ENCODE assay signal across 29 mouse cellular contexts in genomic region chr13:111142757-111143420, GRCm38 (mm10).
A peak's percentile ranks its signal among the peaks of the same experiment; 100 is the strongest.
DNase-seq lines count a peak whose midpoint lies in the region; ATAC-seq and TF ChIP-seq lines count a peak whose summit lies in the region.
"Had no signal": no experiment of that assay in that cellular context is flagged by ENCODE, and none has a peak within 500 bp of the region (broad histone marks: within the 10 kb centered on the region; RNA-seq: fewer than 3 reads in every experiment).

No protein-coding gene starts in this region.

- peak; percentile 35 for DNase-seq in hindbrain, embryonic 14.5 days (ENCODE audit: low spot score)
- DNase-seq in hindbrain, embryonic 11.5 days (ENCODE audit: low spot score): no peak
- DNase-seq in Patski (ENCODE audit: low read depth, low spot score): peak; percentile 54
- DNase-seq in urinary bladder, postnatal 36 days (ENCODE audit: low spot score in 2 of 2): no peak
- DNase-seq: adrenal gland, postnatal 25 days; B cell, adult 2 months; cerebellum, adult 11-12 months; cerebellum, postnatal 10 days; heart, postnatal 10 days; liver, postnatal 0 days; right cerebral cortex, postnatal 14 days; thymus, adult 2 months; thymus, postnatal 4 days had no signal

- H3K4me1 ChIP-seq in hindbrain, embryonic 14.5 days (replicated peaks; ENCODE audit: control insufficient read depth, insufficient read depth, low read length): 0 out of 2 replicates have a peak, but pooled peaks cover 4% of the 10 kb centered on the region
- H3K4me1 ChIP-seq in hindbrain, embryonic 11.5 days (replicated peaks; ENCODE audit: control insufficient read depth, insufficient read depth, low read length): no peaks in the 10 kb centered on the region
- no peaks in the 10 kb centered on the region for H3K4me1 ChIP-seq in kidney, embryonic 16.5 days (ENCODE audit: insufficient read depth, low read length)
- no peaks in the 10 kb centered on the region for H3K4me1 ChIP-seq in kidney, embryonic 14.5 days (ENCODE audit: control insufficient read depth, insufficient read depth, low read length)
- H3K4me1 ChIP-seq in intestine, embryonic 16.5 days (ENCODE audit: control insufficient read depth, insufficient read depth, low read length): no peaks in the 10 kb centered on the region
- H3K4me1 ChIP-seq: forebrain, embryonic 10.5 days; hindbrain, embryonic 15.5 days; limb, embryonic 12.5 days had no signal

- POLR2A ChIA-PET in Patski (lab: Charles Lee): interaction anchor here (0.7 kb wide), 1 partner anchor 1371 kb away, joined by 3 read pairs; no protein-coding TSS in a partner anchor

- CTCF ChIA-PET in Patski (lab: Charles Lee): no interaction called here

- no peak for TF ChIP-seq CTCF in Patski (IDR thresholded peaks at IDR 0.05)

- peak; percentile 34; the same call in 1 of the 2 replicates for ATAC-seq in hindbrain, embryonic 14.5 days (ENCODE audit: low FRiP score)
- no peak for ATAC-seq in hindbrain, embryonic 11.5 days (ENCODE audit: low FRiP score)
- peak; percentile 54; the same call in 1 of the 2 replicates for ATAC-seq in kidney, embryonic 16.5 days (ENCODE audit: low FRiP score, low TSS enrichment)
- ATAC-seq in kidney, embryonic 14.5 days (ENCODE audit: low FRiP score, low TSS enrichment): no peak
- peak; percentile 51 for ATAC-seq in Patski
- peak; percentile 74 for ATAC-seq in intestine, embryonic 16.5 days
- ATAC-seq: liver, postnatal 0 days; lung, postnatal 0 days had no signal

- H3K4me2 ChIP-seq in hindbrain, embryonic 14.5 days (replicated peaks): no peak overlapping the region
- H3K4me2 ChIP-seq in hindbrain, embryonic 11.5 days (replicated peaks; ENCODE audit: low read depth, low read length): no peak overlapping the region
- H3K4me2 ChIP-seq in kidney, embryonic 16.5 days (replicated peaks; ENCODE audit: low read depth, low read length): no peak overlapping the region
- H3K4me2 ChIP-seq in kidney, embryonic 14.5 days (replicated peaks; ENCODE audit: low read depth, low read length): no peak overlapping the region
- no peak overlapping the region for H3K4me2 ChIP-seq in intestine, embryonic 16.5 days (ENCODE audit: low read depth, low read length)
- H3K4me2 ChIP-seq: heart, embryonic 11.5 days; hindbrain, embryonic 15.5 days; limb, embryonic 12.5 days; liver, embryonic 11.5 days; midbrain, embryonic 11.5 days had no signal

- H3K27me3 ChIP-seq in hindbrain, embryonic 14.5 days (ENCODE audit: control insufficient read depth, insufficient read depth, low read length): no peaks in the 10 kb centered on the region
- H3K27me3 ChIP-seq in hindbrain, embryonic 11.5 days (ENCODE audit: control insufficient read depth, insufficient read depth, low read length): no peaks in the 10 kb centered on the region
- no peaks in the 10 kb centered on the region for H3K27me3 ChIP-seq in kidney, embryonic 16.5 days (ENCODE audit: insufficient read depth, low read length)
- H3K27me3 ChIP-seq in kidney, embryonic 14.5 days (ENCODE audit: control insufficient read depth, insufficient read depth, low read length): no peaks in the 10 kb centered on the region
- peaks cover 41% of the 10 kb centered on the region for H3K27me3 ChIP-seq in Patski
- H3K27me3 ChIP-seq in intestine, embryonic 16.5 days (replicated peaks; ENCODE audit: control insufficient read depth, insufficient read depth, low read length): no peaks in the 10 kb centered on the region
- H3K27me3 ChIP-seq: CH12.LX; hindbrain, embryonic 15.5 days; limb, embryonic 12.5 days had no signal

- no peaks in the 10 kb centered on the region for H3K36me3 ChIP-seq in hindbrain, embryonic 14.5 days (replicated peaks; ENCODE audit: control insufficient read depth, insufficient read depth)
- H3K36me3 ChIP-seq in hindbrain, embryonic 11.5 days (ENCODE audit: control insufficient read depth, insufficient read depth, low read length): no peaks in the 10 kb centered on the region
- no peaks in the 10 kb centered on the region for H3K36me3 ChIP-seq in kidney, embryonic 16.5 days (ENCODE audit: insufficient read depth, low read length)
- H3K36me3 ChIP-seq in kidney, embryonic 14.5 days (ENCODE audit: control insufficient read depth, insufficient read depth, low read length): no peaks in the 10 kb centered on the region
- no peaks in the 10 kb centered on the region for H3K36me3 ChIP-seq in intestine, embryonic 16.5 days (ENCODE audit: control insufficient read depth, insufficient read depth, low read length)
- H3K36me3 ChIP-seq: forebrain, embryonic 10.5 days; G1E; hindbrain, embryonic 15.5 days; limb, embryonic 12.5 days had no signal

- H3K9me3 ChIP-seq in hindbrain, embryonic 14.5 days (ENCODE audit: control insufficient read depth, low read length): no peaks in the 10 kb centered on the region
- no peaks in the 10 kb centered on the region for H3K9me3 ChIP-seq in hindbrain, embryonic 11.5 days (ENCODE audit: control insufficient read depth, low read length)
- H3K9me3 ChIP-seq in kidney, embryonic 16.5 days (ENCODE audit: low read length): no peaks in the 10 kb centered on the region
- H3K9me3 ChIP-seq in kidney, embryonic 14.5 days (ENCODE audit: control insufficient read depth, low read length): no peaks in the 10 kb centered on the region
- H3K9me3 ChIP-seq in intestine, embryonic 16.5 days (ENCODE audit: control insufficient read depth, low read length): no peaks in the 10 kb centered on the region
- H3K9me3 ChIP-seq: forebrain, embryonic 10.5 days; G1E; hindbrain, embryonic 15.5 days; limb, embryonic 12.5 days had no signal

- 68% methylated on average over 7 of the region's 7 CpGs for WGBS in hindbrain, embryonic 14.5 days
- WGBS in hindbrain, embryonic 11.5 days: 80% methylated on average over 7 of the region's 7 CpGs
- WGBS in kidney, embryonic 16.5 days: 64% methylated on average over 7 of the region's 7 CpGs
- 71% methylated on average over 7 of the region's 7 CpGs for WGBS in kidney, embryonic 14.5 days
- WGBS in intestine, embryonic 16.5 days: 57% methylated on average over 7 of the region's 7 CpGs

- H3K27ac ChIP-seq in hindbrain, embryonic 14.5 days: peak overlapping the region; percentile 26
- H3K27ac ChIP-seq in hindbrain, embryonic 11.5 days (ENCODE audit: low read depth, low read length): no peak overlapping the region
- no peak overlapping the region for H3K27ac ChIP-seq in kidney, embryonic 16.5 days (ENCODE audit: low read length)
- no peak overlapping the region for H3K27ac ChIP-seq in kidney, embryonic 14.5 days (ENCODE audit: low read depth, low read length)
- no peak overlapping the region for H3K27ac ChIP-seq in intestine, embryonic 16.5 days (ENCODE audit: low read length)
- H3K27ac ChIP-seq: forebrain, embryonic 10.5 days; kidney, postnatal 0 days; layer of hippocampus, adult 2 months; limb, embryonic 12.5 days; macrophage; stomach, postnatal 0 days had no signal

- H3K4me3 ChIP-seq in hindbrain, embryonic 14.5 days (replicated peaks; ENCODE audit: low read length): no peak overlapping the region
- no peak overlapping the region for H3K4me3 ChIP-seq in hindbrain, embryonic 11.5 days (ENCODE audit: low read depth, low read length)
- no peak overlapping the region for H3K4me3 ChIP-seq in kidney, embryonic 16.5 days (ENCODE audit: low read length)
- H3K4me3 ChIP-seq in kidney, embryonic 14.5 days (ENCODE audit: low read length): no peak overlapping the region
- no peak overlapping the region for H3K4me3 ChIP-seq in intestine, embryonic 16.5 days (ENCODE audit: low read length)
- H3K4me3 ChIP-seq: forebrain, embryonic 10.5 days; hindbrain, embryonic 15.5 days; layer of hippocampus, adult 2 months; limb, embryonic 12.5 days had no signal

- in situ Hi-C loops in Patski (cut with MboI; ENCODE audit: low pct_unique_long_range_greater_than_20kb): loop anchor here (10.0 to 25.0 kb wide), 2 partner anchors 269 to 748 kb away; partner anchors contain the start of gene Plk2

- no peak overlapping the region for H3K9ac ChIP-seq in hindbrain, embryonic 14.5 days
- H3K9ac ChIP-seq in hindbrain, embryonic 11.5 days (ENCODE audit: low read depth, low read length): no peak overlapping the region
- H3K9ac ChIP-seq in kidney, embryonic 16.5 days (replicated peaks; ENCODE audit: low read length): no peak overlapping the region
- H3K9ac ChIP-seq in kidney, embryonic 14.5 days (ENCODE audit: low read depth, low read length): no peak overlapping the region
- H3K9ac ChIP-seq in intestine, embryonic 16.5 days (ENCODE audit: low read depth, low read length): no peak overlapping the region
- H3K9ac ChIP-seq: hindbrain, embryonic 15.5 days; limb, embryonic 12.5 days; liver, postnatal 0 days had no signal

Comparison
In these comparisons a context has a peak if more than half of its experiments do, and no peak if none do; other contexts are left out.
1. ATAC-seq: peak in hindbrain, embryonic 14.5 days (single experiment), kidney, embryonic 16.5 days (single experiment), Patski (single experiment) and intestine, embryonic 16.5 days (single experiment); none in hindbrain, embryonic 11.5 days (single experiment) and kidney, embryonic 14.5 days (single experiment).
2. DNase-seq: peak in hindbrain, embryonic 14.5 days (single experiment) and Patski (single experiment); none in hindbrain, embryonic 11.5 days (single experiment) and urinary bladder, postnatal 36 days (0 of 2).